Mouse (Mus musculus): ENCODE measurements at regions not wholly inside any gene's neighbourhood (a gene's known extent, or its start where the extent isn't known, plus 50 kb on each side); places are given as distances from the start of the nearest gene placed in this dataset.
A peak's percentile ranks its signal among the peaks of the same experiment; 100 is the strongest.

DNA sequence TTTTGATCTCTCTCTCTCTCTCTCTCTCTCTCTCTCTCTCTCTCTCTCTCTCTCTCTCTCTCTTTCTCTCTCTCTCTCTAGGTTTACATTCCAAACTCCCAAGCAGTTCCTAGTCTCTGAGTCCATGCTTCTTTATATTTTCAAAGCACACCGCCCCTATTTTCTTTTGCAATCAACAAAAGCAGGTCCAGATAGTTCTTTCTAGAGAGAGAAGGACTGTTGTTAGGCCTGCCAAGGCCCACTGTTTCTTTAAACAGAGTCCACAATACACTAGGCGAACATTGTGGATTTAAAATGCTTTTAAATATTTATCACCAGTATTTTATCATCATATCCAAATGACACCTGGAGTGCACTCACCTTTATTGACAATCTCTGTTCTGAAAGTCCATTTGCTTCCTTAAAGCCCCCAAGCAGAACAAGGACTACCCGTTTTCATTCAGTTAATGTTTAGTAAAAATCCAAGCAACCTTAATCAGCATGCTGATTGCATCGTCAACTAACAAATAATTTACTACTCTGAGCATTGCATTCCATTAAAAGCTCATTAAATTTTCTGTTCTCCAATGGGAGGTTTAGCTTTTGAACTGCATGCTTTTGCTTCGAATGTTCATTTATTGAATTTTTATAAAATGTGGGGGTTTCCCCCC, 157.7 kb upstream of the Tmem161b start:
- Histone ChIP-seq H3K4me2 (ENCODE audit: low read depth, low read length) (peak overlapping the region; percentile 57), H3K27ac (ENCODE audit: low read depth, low read length) (peak overlapping the region; percentile 94), H3K9me3 (ENCODE audit: control insufficient read depth, low read length) (no peaks in the 10 kb centered on the region), H3K27me3 (ENCODE audit: control insufficient read depth, insufficient read depth, low read length) (no peaks in the 10 kb centered on the region), H3K4me3 (ENCODE audit: low read depth, low read length) (peak overlapping the region; percentile 31), H3K4me1 (ENCODE audit: control insufficient read depth, insufficient read depth, low read length) (peaks cover 39% of the 10 kb centered on the region), H3K36me3 (ENCODE audit: control insufficient read depth, insufficient read depth, low read length) (no peaks in the 10 kb centered on the region), H3K9ac (replicated peaks; ENCODE audit: low read depth, low read length) (peak overlapping the region; percentile 60)
- ATAC-seq (ENCODE audit: low read depth) = 0 out of 2 replicates have a peak, but pooled peaks have one; percentile 7
- WGBS = 17% methylated on average over 5 of the region's 5 CpGs

- peak overlapping the region; percentile 90 for H3K27ac ChIP-seq (ENCODE audit: low read depth, low read length)
- no peaks in the 10 kb centered on the region for H3K27me3 ChIP-seq (ENCODE audit: control insufficient read depth, insufficient read depth, low read length)
- WGBS = 21% methylated on average over 8 of the region's 8 CpGs
- H3K36me3 ChIP-seq (ENCODE audit: control insufficient read depth, insufficient read depth, low read length) = no peaks in the 10 kb centered on the region
- peak; percentile 66 for ATAC-seq (ENCODE audit: low read depth)
- peak overlapping the region; percentile 42; the same call in 1 of the 2 replicates for H3K9ac ChIP-seq (replicated peaks; ENCODE audit: low read depth, low read length)
- H3K4me1 ChIP-seq (ENCODE audit: control insufficient read depth, insufficient read depth, low read length) = peaks cover 30% of the 10 kb centered on the region
- H3K4me2 ChIP-seq (ENCODE audit: low read depth, low read length) = peak overlapping the region; percentile 40; the same call in 1 of the 2 replicates
- no peaks in the 10 kb centered on the region for H3K9me3 ChIP-seq (ENCODE audit: control insufficient read depth, low read length)
- H3K4me3 ChIP-seq (ENCODE audit: low read depth, low read length) = no peak overlapping the region
These were observed 156.7 kb upstream of the Tmem161b start for GRCm38 (mm10) chr13:84065256-84065898.

GRCm38 (mm10) chr13:84066211-84066959, 155.7 kb upstream of the Tmem161b start:
- 24% methylated on average over 15 of the region's 15 CpGs for WGBS
- no peaks in the 10 kb centered on the region for H3K9me3 ChIP-seq (ENCODE audit: control insufficient read depth, low read length)
- peak; percentile 9; the same call in 1 of the 2 replicates for ATAC-seq (ENCODE audit: low read depth)

GRCm38 (mm10) chr13:84066960-84067665, 155.0 kb upstream of the Tmem161b start:
- Histone ChIP-seq H3K27me3 (ENCODE audit: control insufficient read depth, insufficient read depth, low read length) (no peaks in the 10 kb centered on the region), H3K27ac (ENCODE audit: low read depth, low read length) (peak overlapping the region; percentile 90), H3K4me3 (ENCODE audit: low read depth, low read length) (no peak overlapping the region), H3K9ac (replicated peaks; ENCODE audit: low read depth, low read length) (0 out of 2 replicates have a peak overlapping the region, but pooled peaks have one; percentile 2), H3K9me3 (ENCODE audit: control insufficient read depth, low read length) (no peaks in the 10 kb centered on the region), H3K4me1 (ENCODE audit: control insufficient read depth, insufficient read depth, low read length) (peaks cover 22% of the 10 kb centered on the region; the same call in 1 of the 2 replicates), H3K36me3 (ENCODE audit: control insufficient read depth, insufficient read depth, low read length) (no peaks in the 10 kb centered on the region), H3K4me2 (ENCODE audit: low read depth, low read length) (peak overlapping the region; percentile 40)
- ATAC-seq (ENCODE audit: low read depth) = peak; percentile 35; the same call in 1 of the 2 replicates
- 26% methylated on average over 4 of the region's 4 CpGs for WGBS

More at GRCm38 (mm10) chr13:84066211-84066959, 155.7 kb upstream of the Tmem161b start:
- peak overlapping the region; percentile 40 for H3K4me2 ChIP-seq (ENCODE audit: low read depth, low read length)
- peak overlapping the region; percentile 90 for H3K27ac ChIP-seq (ENCODE audit: low read depth, low read length)
- H3K4me3 ChIP-seq (ENCODE audit: low read depth, low read length) = no peak overlapping the region
- no peaks in the 10 kb centered on the region for H3K27me3 ChIP-seq (ENCODE audit: control insufficient read depth, insufficient read depth, low read length)
- 0 out of 2 replicates have a peak overlapping the region, but pooled peaks have one; percentile 2 for H3K9ac ChIP-seq (replicated peaks; ENCODE audit: low read depth, low read length)
- peaks cover 24% of the 10 kb centered on the region; the same call in 1 of the 2 replicates for H3K4me1 ChIP-seq (ENCODE audit: control insufficient read depth, insufficient read depth, low read length)
- no peaks in the 10 kb centered on the region for H3K36me3 ChIP-seq (ENCODE audit: control insufficient read depth, insufficient read depth, low read length)

DNA sequence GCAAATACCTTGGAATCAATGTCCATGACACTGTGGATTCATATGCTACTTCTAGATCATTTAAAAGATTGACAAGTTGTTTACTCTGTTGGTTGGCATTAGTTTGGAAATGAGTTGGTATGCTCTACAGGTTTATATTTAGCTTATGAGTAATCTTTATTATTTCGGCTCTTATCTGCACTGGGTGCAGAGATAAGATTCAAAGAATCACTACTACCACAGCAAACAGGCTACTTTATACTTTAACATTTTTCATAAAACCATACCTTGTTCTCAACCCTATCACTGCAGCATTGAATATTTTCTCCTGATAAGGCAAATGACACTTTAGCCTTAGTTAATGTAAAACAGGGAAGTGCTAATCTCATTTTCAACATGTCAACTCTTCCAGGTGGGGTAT, 153.7 kb upstream of the Tmem161b start:
- H3K9me3 ChIP-seq (ENCODE audit: control insufficient read depth, low read length) = no peaks in the 10 kb centered on the region
- WGBS = 100% methylated on average over 1 of the region's 1 CpGs
- H3K4me2 ChIP-seq (ENCODE audit: low read depth, low read length) = no peak overlapping the region
- no peaks in the 10 kb centered on the region for H3K27me3 ChIP-seq (ENCODE audit: control insufficient read depth, insufficient read depth, low read length)
- no peak overlapping the region for H3K9ac ChIP-seq (replicated peaks; ENCODE audit: low read depth, low read length)
- ATAC-seq (ENCODE audit: low read depth) = no peak
- no peak overlapping the region for H3K4me3 ChIP-seq (ENCODE audit: low read depth, low read length)
- peaks cover 20% of the 10 kb centered on the region; the same call in 1 of the 2 replicates for H3K4me1 ChIP-seq (ENCODE audit: control insufficient read depth, insufficient read depth, low read length)
- H3K36me3 ChIP-seq (ENCODE audit: control insufficient read depth, insufficient read depth, low read length) = no peaks in the 10 kb centered on the region
- no peak overlapping the region for H3K27ac ChIP-seq (ENCODE audit: low read depth, low read length)

MicroRNA genes in the stretch of these regions (microRNA counts, 519-probe panel; counts per million panel counts)
- microRNA mmu-miR-9 = 8,440 counts per million, percentile 100 among the panel's probes with 10 or more counts

Small RNA genes lying in the stretch of these regions (microRNA-seq; reads per million reads assigned to microRNA genes)
- gene Mir9-2 = 1.1 reads per million
